Mouse (Mus musculus): ENCODE measurements around the gene Fndc3b.

DNA sequence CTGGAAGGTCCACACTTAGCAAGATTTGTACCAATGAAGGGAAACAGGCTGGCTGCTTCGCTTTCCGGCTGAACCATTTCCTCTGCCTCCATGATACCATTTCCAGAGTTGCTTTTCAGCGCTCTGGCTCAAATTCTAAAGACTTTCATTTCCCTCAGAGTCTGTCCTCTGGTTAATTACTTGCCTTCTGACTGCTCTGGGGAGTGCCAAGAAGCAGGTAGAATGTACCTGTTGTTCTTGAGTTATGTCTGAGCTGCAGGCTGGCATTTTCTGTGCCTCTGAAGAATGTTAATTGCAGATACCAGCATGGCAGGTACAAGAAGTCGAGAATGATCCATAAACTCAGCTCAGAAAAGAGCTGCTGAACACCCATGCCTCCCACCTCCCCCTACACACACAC lies 100.6 kb downstream of the Fndc3b start:
- TF ChIP-seq CTCF (conservative IDR thresholded peaks at IDR 0.05 in 1 of 2, IDR thresholded peaks at IDR 0.05 in 1 of 2; ENCODE audit: low read depth in 2 of 2, low read length in 2 of 2) = no peak
- no peak for TF ChIP-seq POLR2A (IDR thresholded peaks at IDR 0.05; ENCODE audit: low read depth, low read length)
- no peak for TF ChIP-seq ZNF384 (IDR thresholded peaks at IDR 0.05; ENCODE audit: low read depth, low read length)
